Mouse (Mus musculus): ENCODE results near the gene Pmf1. TPM values are rescaled to one million over a fixed set of nuclear protein-coding genes. Genes with fewer than 3 reads are reported as not detected.

Gene Pmf1
- polyA plus RNA-seq (2012; rRNA removed): 35.5 and 60.7 TPM in 2 replicates

GRCm38 (mm10) chr3:88409741-88410644 is at the start of gene Pmf1:
Pmf1 (minus strand) TSS chr3:88410331.
- peak; percentile 96 for DNase-seq (ENCODE audit: low read depth)
- TF ChIP-seq CTCF (IDR thresholded peaks at IDR 0.05; ENCODE audit: borderline replicate concordance, extremely low read depth, insufficient read depth, insufficient read length) (no peak), POLR2A (IDR thresholded peaks at IDR 0.05; ENCODE audit: borderline replicate concordance, extremely low read depth, insufficient read depth, insufficient read length, poor library complexity, severe bottlenecking) (peak; percentile 73; the same call in 1 of the 2 replicates)

DNA sequence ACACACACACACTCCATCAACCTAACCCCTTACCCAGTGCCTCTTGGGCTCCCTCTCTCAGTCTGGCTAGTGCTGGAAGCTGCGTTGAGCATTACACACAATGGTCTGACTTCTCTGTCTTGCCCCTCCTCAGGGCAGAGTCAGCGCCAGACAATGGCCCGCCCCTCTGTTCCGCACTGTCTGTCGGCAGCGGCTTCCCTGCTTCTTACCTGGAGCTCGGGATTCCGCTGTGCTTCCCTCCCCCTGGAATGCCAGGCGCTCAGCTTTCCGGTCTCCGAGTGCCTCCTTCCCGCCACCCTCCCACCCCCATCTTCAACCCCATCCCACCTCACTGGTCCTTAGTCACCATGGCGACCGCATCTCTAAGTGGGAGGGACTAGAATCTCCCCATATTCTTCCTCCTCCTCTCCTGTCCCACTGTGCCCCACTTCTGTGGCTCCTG is 48.7 kb upstream of the Pmf1 start:
- DNase-seq (ENCODE audit: low read depth): peak; percentile 84
- no peak for TF ChIP-seq POLR2A (IDR thresholded peaks at IDR 0.05; ENCODE audit: borderline replicate concordance, extremely low read depth, insufficient read depth, insufficient read length, poor library complexity, severe bottlenecking)
- peak; percentile 18; the same call in 1 of the 2 replicates for TF ChIP-seq CTCF (IDR thresholded peaks at IDR 0.05; ENCODE audit: borderline replicate concordance, extremely low read depth, insufficient read depth, insufficient read length)

GRCm38 (mm10) chr3:88456746-88457532 is 46.8 kb upstream of the Pmf1 start:
- DNase-seq (ENCODE audit: low read depth): no peak
- TF ChIP-seq CTCF (IDR thresholded peaks at IDR 0.05; ENCODE audit: borderline replicate concordance, extremely low read depth, insufficient read depth, insufficient read length) (no peak), POLR2A (IDR thresholded peaks at IDR 0.05; ENCODE audit: borderline replicate concordance, extremely low read depth, insufficient read depth, insufficient read length, poor library complexity, severe bottlenecking) (no peak)

DNA sequence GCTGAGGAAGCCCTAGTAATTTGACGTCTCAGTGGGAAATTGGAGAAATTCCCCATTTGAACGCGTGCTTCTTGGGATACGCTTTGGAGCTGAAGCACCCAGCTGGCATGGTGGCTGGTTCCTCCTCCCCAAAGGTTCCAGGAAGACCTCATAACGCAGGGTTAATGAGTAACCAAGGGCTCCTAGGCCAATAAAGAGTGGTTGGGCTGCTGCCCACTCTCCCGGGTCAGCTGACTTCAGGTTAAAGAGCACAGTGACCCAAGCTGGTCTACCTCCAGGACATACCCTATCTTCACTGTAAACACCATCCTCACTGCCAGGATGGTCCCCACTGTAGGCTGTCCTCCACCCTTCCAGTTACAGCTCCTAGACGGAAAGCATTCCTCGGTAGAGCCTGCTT is 46.2 kb upstream of the Pmf1 start:
- no peak for DNase-seq (ENCODE audit: low read depth)
- TF ChIP-seq POLR2A (IDR thresholded peaks at IDR 0.05; ENCODE audit: borderline replicate concordance, extremely low read depth, insufficient read depth, insufficient read length, poor library complexity, severe bottlenecking): no peak
- TF ChIP-seq CTCF (IDR thresholded peaks at IDR 0.05; ENCODE audit: borderline replicate concordance, extremely low read depth, insufficient read depth, insufficient read length): no peak

- no peak for TF ChIP-seq CTCF (IDR thresholded peaks at IDR 0.05; ENCODE audit: borderline replicate concordance, extremely low read depth, insufficient read depth, insufficient read length)
- no peak for DNase-seq (ENCODE audit: low read depth)
Observed at GRCm38 (mm10) chr3:88455588-88456264, 45.6 kb upstream of the Pmf1 start.

DNA sequence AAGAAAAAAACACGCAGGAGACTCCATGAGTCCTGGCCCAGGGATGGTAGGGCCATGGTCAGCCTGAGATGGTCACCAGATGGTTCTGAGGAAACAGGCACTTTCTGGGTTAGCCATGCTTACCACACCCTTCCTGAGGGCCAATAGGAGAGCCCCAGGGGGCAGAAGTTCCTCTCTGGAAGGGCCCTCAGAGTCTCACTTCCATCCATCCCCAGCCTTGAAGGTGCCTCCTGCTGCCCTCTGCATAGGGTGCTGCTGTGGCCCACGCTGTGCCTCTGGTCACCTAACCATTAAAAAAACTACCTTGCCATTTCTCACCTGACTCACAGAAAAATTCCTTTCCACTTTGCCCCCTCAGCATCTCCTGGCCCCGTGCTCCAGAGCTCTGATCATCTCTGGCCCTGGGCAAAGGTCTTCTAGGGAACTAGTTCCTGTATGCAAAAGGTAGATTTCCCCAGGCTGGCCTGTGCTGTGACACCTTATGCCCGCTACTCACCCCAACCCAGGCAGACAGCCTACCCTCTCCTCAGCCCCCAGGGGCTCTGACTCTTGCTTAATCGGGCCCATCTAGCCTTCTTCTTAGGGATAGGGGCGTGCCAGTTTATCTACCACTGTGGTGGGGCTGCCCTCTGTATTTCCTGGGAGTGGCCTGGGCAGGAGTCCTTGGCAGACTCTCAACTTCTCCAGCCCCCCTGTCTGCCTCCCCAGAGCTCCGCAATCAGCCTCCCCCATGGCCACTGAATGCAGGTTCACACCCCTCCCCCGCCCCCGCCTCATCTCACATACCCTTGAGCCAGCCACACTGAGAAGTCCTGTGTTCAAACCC is 44.8 kb upstream of the Pmf1 start:
- TF ChIP-seq POLR2A (IDR thresholded peaks at IDR 0.05; ENCODE audit: borderline replicate concordance, extremely low read depth, insufficient read depth, insufficient read length, poor library complexity, severe bottlenecking) (no peak), CTCF (IDR thresholded peaks at IDR 0.05; ENCODE audit: borderline replicate concordance, extremely low read depth, insufficient read depth, insufficient read length) (no peak)
- DNase-seq (ENCODE audit: low read depth): no peak

GRCm38 (mm10) chr3:88453986-88454385 is 43.9 kb upstream of the Pmf1 start:
- TF ChIP-seq CTCF (IDR thresholded peaks at IDR 0.05; ENCODE audit: borderline replicate concordance, extremely low read depth, insufficient read depth, insufficient read length) (no peak), POLR2A (IDR thresholded peaks at IDR 0.05; ENCODE audit: borderline replicate concordance, extremely low read depth, insufficient read depth, insufficient read length, poor library complexity, severe bottlenecking) (no peak)
- no peak for DNase-seq (ENCODE audit: low read depth)

GRCm38 (mm10) chr3:88453369-88453768 is 43.2 kb upstream of the Pmf1 start:
- TF ChIP-seq POLR2A (IDR thresholded peaks at IDR 0.05; ENCODE audit: borderline replicate concordance, extremely low read depth, insufficient read depth, insufficient read length, poor library complexity, severe bottlenecking) (no peak), CTCF (IDR thresholded peaks at IDR 0.05; ENCODE audit: borderline replicate concordance, extremely low read depth, insufficient read depth, insufficient read length) (no peak)
- no peak for DNase-seq (ENCODE audit: low read depth)

GRCm38 (mm10) chr3:88452716-88453115 is 42.6 kb upstream of the Pmf1 start:
- TF ChIP-seq CTCF (IDR thresholded peaks at IDR 0.05; ENCODE audit: borderline replicate concordance, extremely low read depth, insufficient read depth, insufficient read length) (no peak), POLR2A (IDR thresholded peaks at IDR 0.05; ENCODE audit: borderline replicate concordance, extremely low read depth, insufficient read depth, insufficient read length, poor library complexity, severe bottlenecking) (no peak)
- DNase-seq (ENCODE audit: low read depth): no peak

- TF ChIP-seq POLR2A (IDR thresholded peaks at IDR 0.05; ENCODE audit: borderline replicate concordance, extremely low read depth, insufficient read depth, insufficient read length, poor library complexity, severe bottlenecking): no peak
- TF ChIP-seq CTCF (IDR thresholded peaks at IDR 0.05; ENCODE audit: borderline replicate concordance, extremely low read depth, insufficient read depth, insufficient read length): no peak
- no peak for DNase-seq (ENCODE audit: low read depth)
Observed at GRCm38 (mm10) chr3:88452246-88452645, 42.1 kb upstream of the Pmf1 start.
